Mouse (Mus musculus) testis, adult 2 months (tissue): Measurements from ENCODE around the gene Methig1. TPM values are rescaled to one million over a fixed set of nuclear protein-coding genes. Genes with fewer than 3 reads are reported as not detected.

Experiments
- H3K27ac ChIP-seq: fragments of 200-500 bp; 2 replicates; pipeline ENCODE4 v1.5.1; 2012; ENCODE audit warnings: low read depth, low read length; ENCODE audit not compliant: control insufficient read depth, insufficient read depth
- H3K27me3 ChIP-seq: fragments of 200-500 bp; 2 replicates; pipeline ENCODE4 v1.6.1; 2012; ENCODE audit warnings: mild to moderate bottlenecking, low read length, moderate library complexity; ENCODE audit not compliant: control insufficient read depth, insufficient read depth
- H3K36me3 ChIP-seq: fragments of 200-500 bp; 2 replicates; pipeline ENCODE4 v1.6.1; 2012; ENCODE audit warnings: mild to moderate bottlenecking, low read length; ENCODE audit not compliant: control insufficient read depth, insufficient read depth
- H3K4me1 ChIP-seq: fragments of 200-500 bp; 2 replicates; pipeline ENCODE4 v1.6.1; 2012; ENCODE audit warnings: low read length; ENCODE audit not compliant: control insufficient read depth, insufficient read depth
- H3K4me3 ChIP-seq: fragments of 200-500 bp; 2 replicates; pipeline ENCODE4 v1.5.1; 2012; ENCODE audit warnings: low read depth, mild to moderate bottlenecking, low read length, moderate library complexity, mixed read lengths; ENCODE audit not compliant: control insufficient read depth
- CTCF ChIP-seq: fragments of 200-500 bp; IDR thresholded peaks from 2 replicates; pipeline ENCODE4 v1.5.1; 2012; ENCODE audit warnings: low read depth, mild to moderate bottlenecking, inconsistent platforms, low read length, moderate library complexity; ENCODE audit not compliant: control insufficient read depth, insufficient read depth, insufficient replicate concordance
- POLR2A ChIP-seq: fragments of 200-500 bp; IDR thresholded peaks from 2 replicates; pipeline ENCODE4 v1.6.1; 2012; ENCODE audit warnings: low read depth, mild to moderate bottlenecking, inconsistent platforms, low read length, moderate library complexity; ENCODE audit not compliant: control insufficient read depth
- polyA plus RNA-seq: library from polyadenylated mRNA; depleted of rRNA; stranded (reverse); fragments of >200 nt; gene quantifications from 2 replicates; pipeline ENCODE4 v1.2.3, GENCODE M21; 2012

Gene Methig1
- polyA plus RNA-seq, 1 experiment: not detected

GRCm38 (mm10) chr15:100403318-100404000 is 50.5 kb downstream of the Methig1 start:
- H3K27me3 ChIP-seq: no peaks in the 10 kb centered on the region
- H3K4me1 ChIP-seq: peaks cover 5% of the 10 kb centered on the region
- peaks cover 5% of the 10 kb centered on the region for H3K36me3 ChIP-seq
- H3K27ac ChIP-seq: no peak overlapping the region; the same call in 1 of the 2 replicates
- no peak overlapping the region for H3K4me3 ChIP-seq
- no peak for TF ChIP-seq CTCF

DNA sequence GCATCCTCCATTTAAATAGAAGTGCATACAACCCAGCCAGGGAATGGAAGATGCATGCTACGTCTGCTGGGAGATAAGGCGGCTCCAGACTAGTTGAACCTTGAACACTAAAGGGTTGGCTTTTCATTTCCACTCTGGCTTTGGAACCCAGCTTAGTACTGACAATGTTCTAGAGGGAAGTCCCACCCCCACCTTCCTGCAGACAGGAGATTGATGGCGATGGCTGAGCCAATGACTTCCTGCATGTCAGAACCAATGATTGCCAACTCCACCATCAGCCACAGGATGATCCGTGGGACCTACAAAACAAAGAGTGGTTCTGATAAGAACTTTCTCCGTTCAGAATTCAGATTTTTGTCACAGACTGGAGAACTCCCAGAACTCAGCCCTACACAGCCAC is 53.1 kb downstream of the Methig1 start:
- H3K36me3 ChIP-seq: peaks cover 6% of the 10 kb centered on the region
- no peak overlapping the region for H3K4me3 ChIP-seq
- no peaks in the 10 kb centered on the region for H3K27me3 ChIP-seq
- no peak for TF ChIP-seq POLR2A
- TF ChIP-seq CTCF: no peak
- H3K27ac ChIP-seq: no peak overlapping the region
- peaks cover 6% of the 10 kb centered on the region for H3K4me1 ChIP-seq

- Histone ChIP-seq H3K4me3 (no peak overlapping the region), H3K36me3 (peaks cover 2% of the 10 kb centered on the region; the same call in 1 of the 2 replicates)
- no peak for TF ChIP-seq POLR2A
- TF ChIP-seq CTCF: no peak
These were observed 58.1 kb downstream of the Methig1 start for GRCm38 (mm10) chr15:100410918-100411672.

DNA sequence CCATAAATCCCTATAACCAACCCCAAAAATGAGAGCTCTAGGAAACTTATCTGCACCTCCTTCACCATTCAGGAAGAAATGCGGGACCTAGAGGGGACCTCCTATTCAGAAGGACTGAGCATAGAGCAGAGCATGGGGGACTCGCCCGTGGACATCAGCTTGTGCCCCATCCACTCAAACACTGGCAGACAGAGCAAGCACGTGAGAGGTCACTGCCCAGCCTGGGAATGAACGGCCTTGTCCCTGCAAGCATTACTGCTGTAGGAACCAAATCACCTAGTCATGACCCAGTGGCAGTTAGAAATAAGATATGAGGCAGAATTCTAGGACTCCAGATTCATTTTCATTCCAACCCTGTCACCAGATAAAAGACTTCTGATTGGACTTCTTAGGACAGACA is 58.8 kb downstream of the Methig1 start:
- Histone ChIP-seq H3K36me3 (peaks cover 2% of the 10 kb centered on the region; the same call in 1 of the 2 replicates), H3K4me3 (no peak overlapping the region), H3K27me3 (no peaks in the 10 kb centered on the region), H3K27ac (no peak overlapping the region), H3K4me1 (peaks cover 7% of the 10 kb centered on the region)
- TF ChIP-seq POLR2A (no peak), CTCF (no peak)

More at GRCm38 (mm10) chr15:100410918-100411672, 58.1 kb downstream of the Methig1 start:
- Histone ChIP-seq H3K4me1 (peaks cover 7% of the 10 kb centered on the region), H3K27me3 (no peaks in the 10 kb centered on the region), H3K27ac (no peak overlapping the region)

- TF ChIP-seq POLR2A (no peak), CTCF (no peak)
- H3K4me3 ChIP-seq: no peak overlapping the region
- H3K4me1 ChIP-seq: peaks cover 7% of the 10 kb centered on the region
- H3K27me3 ChIP-seq: no peaks in the 10 kb centered on the region
- H3K36me3 ChIP-seq: peaks cover 2% of the 10 kb centered on the region; the same call in 1 of the 2 replicates
- H3K27ac ChIP-seq: no peak overlapping the region
These were observed 60.4 kb downstream of the Methig1 start for GRCm38 (mm10) chr15:100413306-100413705.

DNA sequence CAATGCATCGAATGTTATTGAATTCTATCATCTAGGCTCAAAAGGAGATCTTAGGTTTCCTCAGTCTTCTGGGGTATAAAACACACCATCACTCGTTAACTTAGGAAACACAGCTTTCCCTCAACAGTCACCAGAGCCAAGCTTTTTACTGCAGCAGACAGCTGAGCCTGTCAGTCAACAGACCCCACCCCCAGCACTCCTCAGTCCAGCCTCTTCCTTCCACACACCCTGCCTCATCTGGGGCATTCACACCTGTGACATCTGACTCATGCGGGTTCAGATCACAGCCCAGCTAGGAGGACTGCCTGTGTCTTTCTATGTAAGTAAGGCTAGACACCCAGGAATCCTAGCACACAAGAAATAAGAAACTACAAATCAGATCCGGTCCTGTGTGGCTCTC is 61.1 kb downstream of the Methig1 start:
- Histone ChIP-seq H3K4me3 (no peak overlapping the region), H3K4me1 (peaks cover 7% of the 10 kb centered on the region), H3K27me3 (no peaks in the 10 kb centered on the region), H3K27ac (no peak overlapping the region), H3K36me3 (peaks cover 2% of the 10 kb centered on the region; the same call in 1 of the 2 replicates)
- TF ChIP-seq POLR2A (no peak), CTCF (no peak)

- peaks cover 2% of the 10 kb centered on the region; the same call in 1 of the 2 replicates for H3K36me3 ChIP-seq
- TF ChIP-seq CTCF (no peak), POLR2A (peak; percentile 27; the same call in 1 of the 2 replicates)
- H3K27me3 ChIP-seq: no peaks in the 10 kb centered on the region
- no peak overlapping the region for H3K4me3 ChIP-seq
- peaks cover 7% of the 10 kb centered on the region for H3K4me1 ChIP-seq
- 0 out of 2 replicates have a peak overlapping the region, but pooled peaks have one; percentile 11 for H3K27ac ChIP-seq
These were observed 62.0 kb downstream of the Methig1 start for GRCm38 (mm10) chr15:100414942-100415341.
